Comparison of ENCODE assay signal across 8 mouse cellular contexts in the genomic region with DNA sequence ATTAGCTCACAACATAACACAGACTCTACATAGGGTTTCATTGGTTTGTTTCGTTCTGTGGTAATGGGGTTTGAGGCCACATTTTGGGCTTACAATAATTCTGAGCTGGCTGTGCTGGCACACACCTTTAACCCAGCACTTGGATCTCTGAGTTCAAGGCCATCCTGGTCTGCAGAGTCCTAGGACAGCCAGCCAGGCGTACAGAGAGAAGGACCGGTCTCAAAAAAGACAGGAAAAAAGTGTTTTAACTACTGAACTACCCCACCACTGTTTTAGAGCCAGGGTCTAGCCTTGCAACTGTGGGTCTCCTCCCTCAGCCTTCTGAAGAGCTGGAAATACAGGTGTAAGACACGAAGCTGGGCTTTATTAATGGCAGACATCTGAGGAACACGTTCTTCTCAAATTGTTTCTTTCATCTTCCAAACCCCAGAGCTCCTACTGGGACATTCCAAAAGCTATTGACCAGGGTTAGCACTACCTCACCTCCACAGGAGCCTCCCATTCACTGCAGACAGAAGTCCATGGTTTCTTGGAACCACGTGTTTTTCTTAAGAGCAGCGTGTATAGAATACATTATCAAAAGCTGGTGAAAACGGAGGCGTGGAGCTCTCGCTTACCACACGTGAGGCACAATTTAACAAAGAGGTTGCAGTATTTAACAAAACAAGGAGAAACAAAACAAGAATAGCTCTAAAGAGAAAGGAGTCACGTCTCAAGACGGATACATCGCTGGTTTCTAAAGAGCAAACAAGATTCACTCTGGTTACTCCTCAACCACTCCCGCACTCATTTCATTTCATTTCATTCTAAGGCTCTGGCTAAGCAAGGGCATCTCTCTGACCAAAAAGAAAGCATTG. TPM values are rescaled to one million over a fixed set of nuclear protein-coding genes. Genes with fewer than 3 reads are reported as not detected.
DNase-seq lines count a peak whose midpoint lies in the region; ATAC-seq lines count a peak whose summit lies in the region.

No protein-coding gene starts in this region.

- 44% methylated on average over 15 of the region's 15 CpGs for WGBS in lung, embryonic 15.5 days
- WGBS in embryonic facial prominence, embryonic 10.5 days: 59% methylated on average over 15 of the region's 15 CpGs
- 56% methylated on average over 15 of the region's 15 CpGs for WGBS in intestine, embryonic 14.5 days
- 46% methylated on average over 15 of the region's 15 CpGs for WGBS in neural tube, embryonic 13.5 days

- H3K9ac ChIP-seq in lung, embryonic 15.5 days: peak overlapping the region; percentile 78
- H3K9ac ChIP-seq in intestine, embryonic 14.5 days (ENCODE audit: low read length): peak overlapping the region; percentile 75
- peak overlapping the region; percentile 84 for H3K9ac ChIP-seq in neural tube, embryonic 13.5 days

- H3K27me3 ChIP-seq in lung, embryonic 15.5 days: no peaks in the 10 kb centered on the region
- no peaks in the 10 kb centered on the region for H3K27me3 ChIP-seq in embryonic facial prominence, embryonic 10.5 days (replicated peaks; ENCODE audit: low read depth, poor library complexity, severe bottlenecking)
- no peaks in the 10 kb centered on the region for H3K27me3 ChIP-seq in intestine, embryonic 14.5 days (replicated peaks; ENCODE audit: control insufficient read depth, insufficient read depth, low read length)
- H3K27me3 ChIP-seq in neural tube, embryonic 13.5 days: no peaks in the 10 kb centered on the region

- no peak for DNase-seq in lung, postnatal 25 days (ENCODE audit: low spot score)
- no peak for DNase-seq in embryonic facial prominence, embryonic 10.5 days (ENCODE audit: low spot score)
- no peak for DNase-seq in intestine, embryonic 14.5 days (ENCODE audit: low spot score)
- DNase-seq in layer of hippocampus, adult 9-11 months: no peak
- no peak for DNase-seq in right cerebral cortex, postnatal 14 days

- H3K27ac ChIP-seq in lung, embryonic 15.5 days: no peak overlapping the region
- H3K27ac ChIP-seq in embryonic facial prominence, embryonic 10.5 days (replicated peaks): peak overlapping the region; percentile 92; the same call in 1 of the 2 replicates
- H3K27ac ChIP-seq in intestine, embryonic 14.5 days (ENCODE audit: low read depth): no peak overlapping the region
- no peak overlapping the region for H3K27ac ChIP-seq in neural tube, embryonic 13.5 days (replicated peaks)

- H3K4me3 ChIP-seq in lung, embryonic 15.5 days: peak overlapping the region; percentile 93
- peak overlapping the region; percentile 88 for H3K4me3 ChIP-seq in embryonic facial prominence, embryonic 10.5 days
- peak overlapping the region; percentile 88 for H3K4me3 ChIP-seq in intestine, embryonic 14.5 days (ENCODE audit: low read depth, low read length)
- H3K4me3 ChIP-seq in neural tube, embryonic 13.5 days: peak overlapping the region; percentile 87

- peak overlapping the region; percentile 57 for H3K4me2 ChIP-seq in lung, embryonic 15.5 days
- peak overlapping the region; percentile 78 for H3K4me2 ChIP-seq in intestine, embryonic 14.5 days (ENCODE audit: low read length)
- H3K4me2 ChIP-seq in neural tube, embryonic 13.5 days: peak overlapping the region; percentile 73

- no peak for ATAC-seq in lung, embryonic 15.5 days (ENCODE audit: borderline replicate concordance, extremely low read depth, low FRiP score, low TSS enrichment)
- no peak for ATAC-seq in intestine, embryonic 14.5 days (replicated peaks; ENCODE audit: low FRiP score, low TSS enrichment, low read depth)
- ATAC-seq in neural tube, embryonic 13.5 days (ENCODE audit: low read depth): no peak
- ATAC-seq in activated CD4-positive, CD25-positive, alpha-beta regulatory T cell, adult 4 months: no peak

- peaks cover 10% of the 10 kb centered on the region for H3K4me1 ChIP-seq in lung, embryonic 15.5 days
- H3K4me1 ChIP-seq in embryonic facial prominence, embryonic 10.5 days: peaks cover 14% of the 10 kb centered on the region
- peaks cover 7% of the 10 kb centered on the region for H3K4me1 ChIP-seq in intestine, embryonic 14.5 days (replicated peaks; ENCODE audit: control insufficient read depth, insufficient read depth, low read length)
- H3K4me1 ChIP-seq in neural tube, embryonic 13.5 days (replicated peaks): peaks cover 11% of the 10 kb centered on the region

- peaks cover 2% of the 10 kb centered on the region; the same call in 1 of the 2 replicates for H3K36me3 ChIP-seq in lung, embryonic 15.5 days
- H3K36me3 ChIP-seq in embryonic facial prominence, embryonic 10.5 days (replicated peaks): peaks cover 2% of the 10 kb centered on the region
- peaks cover 2% of the 10 kb centered on the region; the same call in 1 of the 2 replicates for H3K36me3 ChIP-seq in intestine, embryonic 14.5 days (ENCODE audit: control insufficient read depth, insufficient read depth, low read length)
- 0 out of 2 replicates have a peak, but pooled peaks cover 1% of the 10 kb centered on the region for H3K36me3 ChIP-seq in neural tube, embryonic 13.5 days

- no peaks in the 10 kb centered on the region for H3K9me3 ChIP-seq in lung, embryonic 15.5 days
- no peaks in the 10 kb centered on the region for H3K9me3 ChIP-seq in embryonic facial prominence, embryonic 10.5 days
- no peaks in the 10 kb centered on the region for H3K9me3 ChIP-seq in intestine, embryonic 14.5 days (ENCODE audit: control insufficient read depth, low read length)
- no peaks in the 10 kb centered on the region for H3K9me3 ChIP-seq in neural tube, embryonic 13.5 days

RNA-seq across cellular contexts. Expression of a gene that starts 1.3 kb away (rescaled TPM):
- 136 and 144 TPM in 2 replicates for polyA plus RNA-seq in lung, embryonic 15.5 days (2015; fragmentation: Nextera tagmentation; extraction: Ambion mirVana)
- 149 and 159 TPM in 2 replicates for polyA plus RNA-seq in embryonic facial prominence, embryonic 10.5 days (2016; fragmentation: Nextera tagmentation; extraction: Ambion mirVana)
- polyA plus RNA-seq in intestine, embryonic 14.5 days (2014; fragmentation: Nextera tagmentation; extraction: Ambion mirVana): 132 and 154 TPM in 2 replicates
- 133 and 144 TPM in 2 replicates for polyA plus RNA-seq in neural tube, embryonic 13.5 days (2015; fragmentation: Nextera tagmentation; extraction: Ambion mirVana)
- polyA plus RNA-seq in activated CD4-positive, CD25-positive, alpha-beta regulatory T cell, adult 4 months (2017; shearing (Covaris generic)): 100 to 1,000 TPM in 1 of 2 experiments, 10 to 100 TPM in 1; 89.3 to 115 TPM

RNA-seq across cellular contexts. Expression of a gene that starts 36.3 kb away (rescaled TPM):
- polyA plus RNA-seq in lung, embryonic 15.5 days (2015; fragmentation: Nextera tagmentation; extraction: Ambion mirVana): 0.17 and 0.34 TPM in 2 replicates
- polyA plus RNA-seq in embryonic facial prominence, embryonic 10.5 days (2016; fragmentation: Nextera tagmentation; extraction: Ambion mirVana): 0.10 and 0.31 TPM in 2 replicates
- 0.15 TPM in 1 of 2 replicates, not detected in the other for polyA plus RNA-seq in intestine, embryonic 14.5 days (2014; fragmentation: Nextera tagmentation; extraction: Ambion mirVana)
- 0.14 and 0.24 TPM in 2 replicates for polyA plus RNA-seq in neural tube, embryonic 13.5 days (2015; fragmentation: Nextera tagmentation; extraction: Ambion mirVana)
- not detected for polyA plus RNA-seq in activated CD4-positive, CD25-positive, alpha-beta regulatory T cell, adult 4 months (2017; shearing (Covaris generic))

RNA-seq across cellular contexts. Expression of a gene that starts 41.1 kb away (rescaled TPM):
- polyA plus RNA-seq in lung, embryonic 15.5 days (2015; fragmentation: Nextera tagmentation; extraction: Ambion mirVana): 73.7 and 79.3 TPM in 2 replicates
- 89.6 and 89.7 TPM in 2 replicates for polyA plus RNA-seq in embryonic facial prominence, embryonic 10.5 days (2016; fragmentation: Nextera tagmentation; extraction: Ambion mirVana)
- 71.0 and 81.5 TPM in 2 replicates for polyA plus RNA-seq in intestine, embryonic 14.5 days (2014; fragmentation: Nextera tagmentation; extraction: Ambion mirVana)
- 35.4 and 39.4 TPM in 2 replicates for polyA plus RNA-seq in neural tube, embryonic 13.5 days (2015; fragmentation: Nextera tagmentation; extraction: Ambion mirVana)
- polyA plus RNA-seq in activated CD4-positive, CD25-positive, alpha-beta regulatory T cell, adult 4 months (2017; shearing (Covaris generic)): 10 to 100 TPM; 67.6 to 79.9 TPM
